Mouse (Mus musculus) stomach, embryonic 14.5 days (tissue): ENCODE results near the gene Clic6. TPM values are rescaled to one million over a fixed set of nuclear protein-coding genes. Genes with fewer than 3 reads are reported as not detected.

Source experiments
- ATAC-seq: fragments of 200-750 bp; cut with Nextera tagmentation; 2 replicates; pipeline ENCODE4 v1.8.0; 2017; ENCODE audit warnings: low read depth, moderate TSS enrichment; ENCODE audit not compliant: insufficient number of reproducible peaks, insufficient read depth, low FRiP score
- H3K27ac ChIP-seq: fragments of 300-500 bp; sonication (generic); 2 replicates; pipeline ENCODE4 v1.5.1; 2014; ENCODE audit warnings: mild to moderate bottlenecking, low read length, moderate library complexity, mixed read lengths
- H3K27me3 ChIP-seq: fragments of 300-500 bp; sonication (generic); 2 replicates; pipeline ENCODE4 v1.6.1; 2014; ENCODE audit warnings: low read length, control low read depth, mixed read lengths; ENCODE audit not compliant: control insufficient read depth, insufficient read depth
- H3K36me3 ChIP-seq: fragments of 300-500 bp; sonication (generic); 2 replicates; pipeline ENCODE4 v1.6.1; 2014; ENCODE audit warnings: mild to moderate bottlenecking, control low read depth, low read length, moderate library complexity, mixed read lengths; ENCODE audit not compliant: control insufficient read depth, insufficient read depth
- H3K4me1 ChIP-seq: fragments of 300-500 bp; sonication (generic); 2 replicates; pipeline ENCODE4 v1.6.1; 2014; ENCODE audit warnings: low read length, control low read depth, mixed read lengths; ENCODE audit not compliant: control insufficient read depth, insufficient read depth
- H3K4me2 ChIP-seq: fragments of 300-500 bp; sonication (generic); replicated peaks from 2 replicates; pipeline ENCODE4 v1.6.1; 2014; ENCODE audit warnings: low read depth, low read length, control low read depth
- H3K4me3 ChIP-seq: fragments of 300-500 bp; sonication (generic); 2 replicates; pipeline ENCODE4 v1.5.1; 2014; ENCODE audit warnings: low read depth, low read length, control low read depth
- H3K9ac ChIP-seq: fragments of 300-500 bp; sonication (generic); replicated peaks from 2 replicates; pipeline ENCODE4 v1.6.1; 2014; ENCODE audit warnings: low read depth, mild to moderate bottlenecking, control low read depth, low read length, moderate library complexity, mixed read lengths
- H3K9me3 ChIP-seq: fragments of 300-500 bp; sonication (generic); 2 replicates; pipeline ENCODE4 v1.6.1; 2016; ENCODE audit warnings: low read depth, low read length, control low read depth; ENCODE audit not compliant: control insufficient read depth
- WGBS: fragments of 180-500 bp; shearing (Covaris S2); extraction: QIAGEN DNeasy Blood & Tissue Kit; methylation state at CpG from one replicate; pipeline ENCODE4 v1.1.7; 2014; 5-methylcytosine and 5-hydroxymethylcytosine counted together
- polyA plus RNA-seq: library from polyadenylated mRNA; unstranded; fragments of >200 nt; fragmentation: Nextera tagmentation; extraction: Ambion mirVana; gene quantifications from 2 replicates; pipeline ENCODE4 v1.2.1, GENCODE M21; 2014

The Clic6 gene
- polyA plus RNA-seq = 9.2 and 13.0 TPM in 2 replicates

- no peaks in the 10 kb centered on the region for H3K27me3 ChIP-seq
- no peaks in the 10 kb centered on the region for H3K9me3 ChIP-seq
- no peak for ATAC-seq
Measured at GRCm38 (mm10) chr16:92485436-92485835, at the start of gene Clic6. Clic6 (plus strand) TSS chr16:92485736.

GRCm38 (mm10) chr16:92439775-92440174, 45.8 kb upstream of the Clic6 start:
- no peak overlapping the region for H3K4me2 ChIP-seq
- no peaks in the 10 kb centered on the region for H3K36me3 ChIP-seq
- H3K9ac ChIP-seq = no peak overlapping the region
- no peaks in the 10 kb centered on the region for H3K9me3 ChIP-seq
- H3K27ac ChIP-seq = no peak overlapping the region
- H3K4me3 ChIP-seq = no peak overlapping the region
- H3K27me3 ChIP-seq = no peaks in the 10 kb centered on the region
- ATAC-seq = no peak
- 60% methylated on average over 2 of the region's 2 CpGs for WGBS
- H3K4me1 ChIP-seq = 0 out of 2 replicates have a peak, but pooled peaks cover 9% of the 10 kb centered on the region

More at GRCm38 (mm10) chr16:92485436-92485835, at the start of gene Clic6:
- H3K4me3 ChIP-seq = no peak within 1 kb of the TSS
- no peaks in the 10 kb centered on the region for H3K4me1 ChIP-seq
- H3K9ac ChIP-seq = no peak within 1 kb of the TSS
- 89% methylated on average over 5 of the region's 5 CpGs for WGBS
- H3K4me2 ChIP-seq = no peak within 1 kb of the TSS
- H3K36me3 ChIP-seq = no peaks in the 10 kb centered on the region
- no peak within 1 kb of the TSS for H3K27ac ChIP-seq

- WGBS = 72% methylated on average over 8 of the region's 8 CpGs
- Histone ChIP-seq H3K9ac (no peak overlapping the region), H3K4me1 (0 out of 2 replicates have a peak, but pooled peaks cover 9% of the 10 kb centered on the region), H3K36me3 (no peaks in the 10 kb centered on the region), H3K27me3 (no peaks in the 10 kb centered on the region), H3K9me3 (no peaks in the 10 kb centered on the region), H3K4me3 (no peak overlapping the region), H3K27ac (no peak overlapping the region), H3K4me2 (no peak overlapping the region)
- no peak for ATAC-seq
Measured at GRCm38 (mm10) chr16:92440229-92440628, 45.3 kb upstream of the Clic6 start.

- Histone ChIP-seq H3K4me3 (no peak overlapping the region), H3K9ac (no peak overlapping the region), H3K27me3 (no peaks in the 10 kb centered on the region), H3K36me3 (no peaks in the 10 kb centered on the region), H3K9me3 (no peaks in the 10 kb centered on the region), H3K27ac (no peak overlapping the region), H3K4me2 (no peak overlapping the region), H3K4me1 (0 out of 2 replicates have a peak, but pooled peaks cover 9% of the 10 kb centered on the region)
- no peak for ATAC-seq
- 75% methylated on average over 3 of the region's 3 CpGs for WGBS
Measured at GRCm38 (mm10) chr16:92441203-92441602, 44.3 kb upstream of the Clic6 start.

- no peaks in the 10 kb centered on the region for H3K9me3 ChIP-seq
- 0 out of 2 replicates have a peak, but pooled peaks cover 9% of the 10 kb centered on the region for H3K4me1 ChIP-seq
- H3K4me2 ChIP-seq = no peak overlapping the region
- no peak overlapping the region for H3K27ac ChIP-seq
- no peak overlapping the region for H3K9ac ChIP-seq
- ATAC-seq = no peak
- H3K36me3 ChIP-seq = no peaks in the 10 kb centered on the region
- H3K4me3 ChIP-seq = no peak overlapping the region
- 92% methylated on average over 11 of the region's 11 CpGs for WGBS
- H3K27me3 ChIP-seq = no peaks in the 10 kb centered on the region
Measured at GRCm38 (mm10) chr16:92442150-92442549, 43.4 kb upstream of the Clic6 start.

GRCm38 (mm10) chr16:92442946-92443345, 42.6 kb upstream of the Clic6 start:
- H3K4me2 ChIP-seq = no peak overlapping the region
- no peaks in the 10 kb centered on the region for H3K36me3 ChIP-seq
- H3K9me3 ChIP-seq = no peaks in the 10 kb centered on the region
- no peak overlapping the region for H3K27ac ChIP-seq
- no peak overlapping the region for H3K4me3 ChIP-seq
- ATAC-seq = no peak
- no peak overlapping the region for H3K9ac ChIP-seq
- H3K4me1 ChIP-seq = 0 out of 2 replicates have a peak, but pooled peaks cover 9% of the 10 kb centered on the region
- H3K27me3 ChIP-seq = no peaks in the 10 kb centered on the region
- WGBS = 82% methylated on average over 4 of the region's 4 CpGs

GRCm38 (mm10) chr16:92443644-92444113, 41.9 kb upstream of the Clic6 start:
- peak; percentile 64 for ATAC-seq
- 57% methylated on average over 13 of the region's 13 CpGs for WGBS
- no peaks in the 10 kb centered on the region for H3K36me3 ChIP-seq
- H3K4me3 ChIP-seq = no peak overlapping the region
- no peaks in the 10 kb centered on the region for H3K9me3 ChIP-seq
- H3K27ac ChIP-seq = peak overlapping the region; percentile 11; the same call in 1 of the 2 replicates
- H3K27me3 ChIP-seq = no peaks in the 10 kb centered on the region
- no peak overlapping the region for H3K4me2 ChIP-seq
- H3K4me1 ChIP-seq = 0 out of 2 replicates have a peak, but pooled peaks cover 9% of the 10 kb centered on the region
- no peak overlapping the region for H3K9ac ChIP-seq

- Histone ChIP-seq H3K27me3 (no peaks in the 10 kb centered on the region), H3K4me1 (0 out of 2 replicates have a peak, but pooled peaks cover 9% of the 10 kb centered on the region), H3K4me3 (no peak overlapping the region), H3K27ac (no peak overlapping the region), H3K9me3 (no peaks in the 10 kb centered on the region), H3K9ac (no peak overlapping the region), H3K4me2 (no peak overlapping the region), H3K36me3 (no peaks in the 10 kb centered on the region)
- ATAC-seq = no peak
- WGBS = 71% methylated on average over 10 of the region's 10 CpGs
Measured at GRCm38 (mm10) chr16:92445377-92445776, 40.2 kb upstream of the Clic6 start.

GRCm38 (mm10) chr16:92449080-92449479, 36.5 kb upstream of the Clic6 start:
- ATAC-seq = no peak
- 92% methylated on average over 14 of the region's 14 CpGs for WGBS
- no peaks in the 10 kb centered on the region for H3K9me3 ChIP-seq

More at GRCm38 (mm10) chr16:92449080-92449479, 36.5 kb upstream of the Clic6 start:
- Histone ChIP-seq H3K4me1 (0 out of 2 replicates have a peak, but pooled peaks cover under 1% of the 10 kb centered on the region), H3K4me2 (no peak overlapping the region), H3K9ac (no peak overlapping the region), H3K27ac (no peak overlapping the region), H3K27me3 (no peaks in the 10 kb centered on the region), H3K4me3 (no peak overlapping the region), H3K36me3 (no peaks in the 10 kb centered on the region)
